Mouse (Mus musculus) brain, embryonic 14.5 days (tissue): ENCODE data around the gene Rhbdf2.

Experiments used
- CTCF ChIP-seq: fragments of 200-500 bp; IDR thresholded peaks from 2 replicates; pipeline ENCODE4 v1.5.1; 2012; ENCODE audit warnings: inconsistent platforms, mild to moderate bottlenecking, moderate library complexity, borderline replicate concordance; ENCODE audit not compliant: insufficient read depth, insufficient read length; ENCODE audit errors: extremely low read depth
- POLR2A ChIP-seq: fragments of 200-500 bp; IDR thresholded peaks from 2 replicates; pipeline ENCODE4 v1.6.1; 2012; ENCODE audit warnings: mild to moderate bottlenecking, inconsistent platforms, borderline replicate concordance; ENCODE audit not compliant: poor library complexity, insufficient read depth, insufficient read length, severe bottlenecking; ENCODE audit errors: extremely low read depth

DNA sequence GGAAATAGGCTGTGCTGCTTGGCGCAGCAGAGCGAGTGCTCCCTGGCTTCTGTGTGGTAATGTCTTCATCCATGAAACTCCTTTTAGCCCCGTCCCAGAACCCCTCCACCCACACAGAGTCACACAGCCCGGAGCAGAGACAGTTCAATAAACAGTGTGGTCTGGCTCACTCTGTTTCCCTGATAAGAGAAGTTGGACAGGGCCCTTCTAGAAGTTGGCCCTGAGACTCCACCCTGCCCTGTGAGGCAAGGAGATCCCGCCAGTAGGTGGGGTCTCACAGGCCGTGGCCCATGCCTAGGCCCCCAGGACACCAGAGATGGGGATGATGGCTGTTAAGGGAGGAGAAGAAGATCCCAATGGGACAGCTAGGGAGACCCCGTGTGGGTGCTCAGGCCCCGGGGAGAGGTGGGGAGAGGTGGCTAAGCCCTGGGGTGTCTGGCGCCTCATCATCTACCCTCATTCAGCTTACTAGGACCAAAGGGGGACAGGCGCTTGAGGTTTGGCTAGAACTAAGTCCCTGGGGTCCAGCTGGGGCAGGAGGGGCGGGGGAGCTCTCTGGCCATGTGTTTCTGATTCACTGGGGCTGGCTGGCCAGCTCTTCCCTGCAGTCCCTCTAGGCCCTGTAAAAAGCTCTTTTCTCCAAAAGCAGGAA lies 20.6 kb upstream of the Rhbdf2 start:
- TF ChIP-seq POLR2A (no peak), CTCF (no peak)
